Mouse (Mus musculus) frontal cortex, postnatal 10 days (tissue): ENCODE measurements around the gene Gck.
"Not testable (repeated sequence)": the region's sequence is repeated elsewhere in the genome, so short reads cannot be mapped to it uniquely, and the experiment has no call there.

ENCODE experiments used
- DNase-seq, 2 experiments: peaks; one replicate each; pipeline ENCODE4 v3.0.0; 2022; ENCODE audit warnings: low spot score in 2 of 2, mixed read lengths in 1 of 2

Gene Gck

GRCm38 (mm10) chr11:5908642-5909041 is 41.2 kb downstream of the Gck start:
- DNase-seq = no peak

GRCm38 (mm10) chr11:5907096-5907495 is 42.8 kb downstream of the Gck start:
- DNase-seq = no peak

- no peak for DNase-seq
Observed at GRCm38 (mm10) chr11:5905778-5906518, 43.9 kb downstream of the Gck start.

- no peak for DNase-seq
Observed at GRCm38 (mm10) chr11:5904871-5905270, 45.0 kb downstream of the Gck start.

- DNase-seq = no peak
Observed at GRCm38 (mm10) chr11:5904357-5904756, 45.5 kb downstream of the Gck start.

GRCm38 (mm10) chr11:5903844-5904243 is 46.0 kb downstream of the Gck start:
- DNase-seq = no peak

GRCm38 (mm10) chr11:5902390-5902789 is 47.5 kb downstream of the Gck start:
- no peak for DNase-seq

GRCm38 (mm10) chr11:5901950-5902349 is 47.9 kb downstream of the Gck start:
- DNase-seq = peak; percentile 48 to 58

GRCm38 (mm10) chr11:5901320-5901719 is 48.6 kb downstream of the Gck start:
- DNase-seq = no peak

- no peak for DNase-seq
Observed at GRCm38 (mm10) chr11:5899286-5899685, 50.6 kb downstream of the Gck start.

GRCm38 (mm10) chr11:5898531-5898930 is 51.4 kb downstream of the Gck start, which contains the start of gene Myl7:
Gene Myl7, minus strand, starts transcription at chr11:5898782.
- no peak for DNase-seq

GRCm38 (mm10) chr11:5897839-5898238 is 52.0 kb downstream of the Gck start:
- no peak for DNase-seq

- no peak for DNase-seq
Observed at GRCm38 (mm10) chr11:5897230-5897629, 52.7 kb downstream of the Gck start.

GRCm38 (mm10) chr11:5893807-5894206 is 56.1 kb downstream of the Gck start:
- DNase-seq = no peak

GRCm38 (mm10) chr11:5892810-5893368 is 57.0 kb downstream of the Gck start:
- DNase-seq = no peak

GRCm38 (mm10) chr11:5892151-5892591 is 57.7 kb downstream of the Gck start:
- DNase-seq = no peak

GRCm38 (mm10) chr11:5888563-5888962 is 61.3 kb downstream of the Gck start:
- not testable (repeated sequence) for DNase-seq

- no peak for DNase-seq
Observed at GRCm38 (mm10) chr11:5887250-5887649, 62.6 kb downstream of the Gck start.

- DNase-seq = peak in 1 of 2 experiments; percentile 51
Observed at GRCm38 (mm10) chr11:5886187-5886586, 63.7 kb downstream of the Gck start.

- no peak for DNase-seq
Observed at GRCm38 (mm10) chr11:5882518-5882917, 67.4 kb downstream of the Gck start.

GRCm38 (mm10) chr11:5879905-5880304 is 70.0 kb downstream of the Gck start:
- peak; percentile 46 to 58 for DNase-seq

GRCm38 (mm10) chr11:5878661-5879060 is 71.2 kb downstream of the Gck start:
- no peak for DNase-seq

- peak; percentile 94 to 97 for DNase-seq
Observed at GRCm38 (mm10) chr11:5877921-5878526, 71.9 kb downstream of the Gck start, which contains the start of gene Pold2. Gene Pold2, minus strand, starts transcription at chr11:5878292.
